Mouse (Mus musculus) hindbrain, postnatal 0 days (tissue): ENCODE data around the gene Tacr2. TPM values are rescaled to one million over a fixed set of nuclear protein-coding genes. Genes with fewer than 3 reads are reported as not detected.

ENCODE experiments used
- ATAC-seq: fragments of 200-750 bp; cut with Nextera tagmentation; 2 replicates; pipeline ENCODE4 v1.8.0; 2017; ENCODE audit warnings: mild to moderate bottlenecking, moderate TSS enrichment, moderate library complexity
- DNase-seq: peaks from one replicate; pipeline ENCODE4 v3.0.0-alpha.2; 2015; ENCODE audit warnings: low spot score
- H3K27ac ChIP-seq: fragments of 300-500 bp; sonication (generic); 2 replicates; pipeline ENCODE4 v1.5.1; 2014; ENCODE audit warnings: mild to moderate bottlenecking
- H3K27me3 ChIP-seq: fragments of 300-500 bp; sonication (generic); 2 replicates; pipeline ENCODE4 v1.6.1; 2014; ENCODE audit warnings: low read length, mixed read lengths; ENCODE audit not compliant: insufficient read depth
- H3K36me3 ChIP-seq: fragments of 300-500 bp; sonication (generic); 2 replicates; pipeline ENCODE4 v1.6.1; 2014; ENCODE audit warnings: low read length, mixed read lengths; ENCODE audit not compliant: insufficient read depth
- H3K4me1 ChIP-seq: fragments of 300-500 bp; sonication (generic); 2 replicates; pipeline ENCODE4 v1.6.1; 2014; ENCODE audit warnings: antibody characterized with exemption, low read length, mixed read lengths; ENCODE audit not compliant: insufficient read depth
- H3K4me2 ChIP-seq: fragments of 300-500 bp; sonication (generic); 2 replicates; pipeline ENCODE4 v1.6.1; 2014; ENCODE audit warnings: low read depth, mild to moderate bottlenecking, low read length, moderate library complexity, mixed read lengths
- H3K4me3 ChIP-seq: fragments of 300-500 bp; sonication (generic); 2 replicates; pipeline ENCODE4 v1.5.1; 2014; ENCODE audit warnings: low read length
- H3K9ac ChIP-seq: fragments of 300-500 bp; sonication (generic); replicated peaks from 2 replicates; pipeline ENCODE4 v1.6.1; 2014; ENCODE audit warnings: mild to moderate bottlenecking, low read length, moderate library complexity, mixed read lengths
- H3K9me3 ChIP-seq: fragments of 300-500 bp; sonication (generic); 2 replicates; pipeline ENCODE4 v1.6.1; 2016; ENCODE audit warnings: low read length, mixed read lengths
- CTCF ChIP-seq: IDR thresholded peaks from 2 replicates; pipeline ENCODE4 v1.5.1; 2016; ENCODE audit warnings: antibody characterized with exemption, control low read depth, low read depth
- WGBS: fragments of 180-500 bp; shearing (Covaris S2); extraction: QIAGEN DNeasy Blood & Tissue Kit; methylation state at CpG from one replicate; pipeline ENCODE4 v1.1.7; 2014; 5-methylcytosine and 5-hydroxymethylcytosine counted together
- polyA plus RNA-seq: library from polyadenylated mRNA; unstranded; fragments of >200 nt; fragmentation: Nextera tagmentation; extraction: Ambion mirVana; gene quantifications from 2 replicates; pipeline ENCODE4 v1.2.1, GENCODE M21; 2015
- total RNA-seq: library from RNA; depleted of rRNA; stranded (reverse); fragments of >200 nt; gene quantifications from 2 replicates; pipeline ENCODE4 v1.2.3, GENCODE M21; 2014; rRNA removed

Tacr2 gene
- total RNA-seq (not detected in 2 replicates), polyA plus RNA-seq (0.08 TPM in 2 replicates)

DNA sequence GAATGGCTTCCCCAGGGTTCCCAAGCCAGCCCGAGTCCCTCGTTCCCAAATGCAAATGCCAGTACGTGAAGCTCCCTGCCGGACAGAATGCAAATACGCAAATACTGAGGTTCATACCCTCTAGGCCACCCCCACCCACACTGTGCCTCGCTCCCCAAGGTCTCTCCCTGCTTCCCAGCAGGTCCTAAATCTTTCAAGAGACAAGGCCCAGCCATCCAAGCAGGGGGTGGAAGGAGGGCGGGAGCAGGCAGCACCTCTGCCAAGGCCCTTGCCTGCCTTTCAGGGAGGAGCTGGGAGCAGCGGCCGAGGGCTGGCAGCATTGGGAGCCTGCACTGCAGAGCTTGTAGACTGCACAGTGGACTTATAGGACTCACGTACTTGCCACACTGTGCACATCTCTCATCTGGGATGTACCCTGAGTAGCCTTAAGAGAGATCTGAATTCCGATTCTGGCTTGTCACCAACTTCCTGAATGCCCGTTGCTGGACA is at the start of gene Tacr2:
Tacr2 (plus strand) TSS at position 439 of the 489 bp plus-strand sequence.
- H3K9me3 ChIP-seq, result no peaks in the 10 kb centered on the region
- no peak within 1 kb of the TSS for H3K27ac ChIP-seq
- H3K4me2 ChIP-seq, result no peak within 1 kb of the TSS
- no peaks in the 10 kb centered on the region for H3K36me3 ChIP-seq
- H3K27me3 ChIP-seq, result no peaks in the 10 kb centered on the region
- 42% methylated on average over 12 of the region's 12 CpGs for WGBS
- ATAC-seq, result no peak
- no peak within 1 kb of the TSS for H3K9ac ChIP-seq
- no peak within 1 kb of the TSS for H3K4me3 ChIP-seq
- TF ChIP-seq CTCF, result no peak
- H3K4me1 ChIP-seq, result peaks cover 5% of the 10 kb centered on the region; the same call in 1 of the 2 replicates
- DNase-seq, result no peak

DNA sequence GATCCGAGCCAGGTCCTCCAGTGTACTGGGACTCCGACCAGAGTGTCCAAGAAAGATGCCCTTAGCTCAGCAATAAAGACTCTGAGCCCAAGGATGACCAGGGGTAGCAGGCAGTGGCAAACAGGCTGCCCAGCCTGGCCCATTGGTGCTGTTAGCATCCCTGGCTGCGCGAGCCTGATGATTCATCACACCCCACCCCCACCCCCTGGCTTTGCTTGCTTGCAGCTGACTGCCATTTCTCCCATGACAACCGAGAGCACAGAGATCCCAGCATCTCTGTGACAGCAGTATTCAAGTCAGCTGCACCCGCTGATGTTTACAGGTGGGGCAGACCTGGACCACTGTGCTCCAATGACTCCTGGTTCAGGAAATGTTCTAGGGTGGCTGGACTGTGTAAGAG is 49.7 kb upstream of the Tacr2 start:
- H3K9me3 ChIP-seq, result no peaks in the 10 kb centered on the region
- no peak overlapping the region for H3K9ac ChIP-seq
- H3K36me3 ChIP-seq, result no peaks in the 10 kb centered on the region
- H3K4me2 ChIP-seq, result no peak overlapping the region
- no peak for DNase-seq
- WGBS, result 74% methylated on average over 6 of the region's 6 CpGs
- no peaks in the 10 kb centered on the region for H3K27me3 ChIP-seq
- H3K4me1 ChIP-seq, result no peaks in the 10 kb centered on the region
- H3K27ac ChIP-seq, result no peak overlapping the region
- no peak for TF ChIP-seq CTCF
- H3K4me3 ChIP-seq, result no peak overlapping the region
- ATAC-seq, result no peak

GRCm38 (mm10) chr10:62208241-62208896 is 43.9 kb upstream of the Tacr2 start:
- H3K9ac ChIP-seq, result no peak overlapping the region
- no peak for DNase-seq
- no peaks in the 10 kb centered on the region for H3K4me1 ChIP-seq
- no peaks in the 10 kb centered on the region for H3K36me3 ChIP-seq
- H3K4me3 ChIP-seq, result no peak overlapping the region
- no peak overlapping the region for H3K4me2 ChIP-seq
- ATAC-seq, result no peak
- no peak overlapping the region for H3K27ac ChIP-seq
- no peaks in the 10 kb centered on the region for H3K9me3 ChIP-seq
- WGBS, result 66% methylated on average over 10 of the region's 10 CpGs
- no peaks in the 10 kb centered on the region for H3K27me3 ChIP-seq
- TF ChIP-seq CTCF, result no peak

GRCm38 (mm10) chr10:62211310-62211709 is 40.9 kb upstream of the Tacr2 start:
- 71% methylated on average over 6 of the region's 6 CpGs for WGBS
- no peaks in the 10 kb centered on the region for H3K4me1 ChIP-seq
- no peak for DNase-seq
- H3K27me3 ChIP-seq, result no peaks in the 10 kb centered on the region
- ATAC-seq, result no peak
- no peaks in the 10 kb centered on the region for H3K36me3 ChIP-seq
- no peak overlapping the region for H3K4me2 ChIP-seq
- no peak for TF ChIP-seq CTCF
- H3K9ac ChIP-seq, result no peak overlapping the region
- H3K9me3 ChIP-seq, result no peaks in the 10 kb centered on the region
- no peak overlapping the region for H3K27ac ChIP-seq
- H3K4me3 ChIP-seq, result no peak overlapping the region

DNA sequence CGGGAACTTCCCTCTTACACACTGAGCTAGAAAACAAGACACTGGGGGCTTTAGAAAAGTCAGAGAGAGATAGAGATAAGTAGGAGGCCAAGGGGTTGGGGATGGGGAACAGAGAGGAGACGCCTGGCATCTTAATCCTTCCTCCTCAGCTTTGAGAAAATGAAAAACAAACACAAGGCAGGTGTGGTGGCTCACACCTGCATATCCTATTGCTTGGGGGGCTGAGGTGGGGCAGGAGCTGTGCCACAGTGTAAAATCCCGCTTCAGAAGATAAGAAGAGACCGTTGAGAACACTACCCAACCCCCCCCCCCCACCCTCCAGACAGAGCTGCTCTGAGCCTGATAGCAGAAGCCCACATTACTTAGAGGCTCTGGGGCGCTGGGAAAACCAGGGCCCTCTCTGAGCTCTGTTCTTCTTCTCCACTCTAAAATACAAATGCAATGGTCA is 37.0 kb upstream of the Tacr2 start:
- DNase-seq (no peak), ATAC-seq (no peak)
- Histone ChIP-seq H3K36me3 (no peaks in the 10 kb centered on the region), H3K27ac (no peak overlapping the region), H3K9ac (no peak overlapping the region), H3K4me1 (no peaks in the 10 kb centered on the region), H3K4me2 (no peak overlapping the region), H3K4me3 (no peak overlapping the region), H3K27me3 (no peaks in the 10 kb centered on the region), H3K9me3 (no peaks in the 10 kb centered on the region)
- 79% methylated on average over 5 of the region's 5 CpGs for WGBS
- TF ChIP-seq CTCF, result no peak

GRCm38 (mm10) chr10:62215633-62216032 is 36.6 kb upstream of the Tacr2 start:
- H3K36me3 ChIP-seq, result no peaks in the 10 kb centered on the region
- DNase-seq (no peak), ATAC-seq (0 out of 2 replicates have a peak, but pooled peaks have one; percentile 16)
- no peak for TF ChIP-seq CTCF
- no peak overlapping the region for H3K4me2 ChIP-seq
- H3K4me3 ChIP-seq, result no peak overlapping the region
- no peaks in the 10 kb centered on the region for H3K4me1 ChIP-seq
- 97% methylated on average over 8 of the region's 8 CpGs for WGBS
- H3K9ac ChIP-seq, result no peak overlapping the region
- no peak overlapping the region for H3K27ac ChIP-seq
- H3K9me3 ChIP-seq, result no peaks in the 10 kb centered on the region
- H3K27me3 ChIP-seq, result no peaks in the 10 kb centered on the region

DNA sequence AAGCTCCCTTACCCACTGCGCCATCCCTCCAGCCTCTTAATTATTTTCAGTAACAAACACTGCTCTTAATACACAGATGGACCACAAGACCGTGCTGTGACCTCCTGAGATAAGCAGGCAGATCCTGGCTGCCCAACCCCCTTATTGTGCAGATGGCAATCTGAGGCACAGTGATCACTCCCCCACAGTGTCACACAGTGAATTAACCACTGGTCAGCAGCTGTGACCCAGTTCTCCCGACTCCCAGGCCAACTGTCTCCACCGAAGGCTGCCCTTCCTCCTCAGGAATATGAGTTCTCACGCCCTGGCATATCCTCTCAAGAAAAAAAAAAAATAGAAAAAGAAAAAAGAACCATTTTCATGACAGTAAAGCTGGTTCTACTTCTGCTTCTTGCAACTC is 35.6 kb upstream of the Tacr2 start:
- no peak overlapping the region for H3K4me2 ChIP-seq
- WGBS, result 31% methylated on average over 5 of the region's 5 CpGs
- DNase-seq (peak; percentile 47), ATAC-seq (peak; percentile 74)
- H3K4me1 ChIP-seq, result no peaks in the 10 kb centered on the region
- no peak for TF ChIP-seq CTCF
- H3K27me3 ChIP-seq, result no peaks in the 10 kb centered on the region
- H3K9me3 ChIP-seq, result no peaks in the 10 kb centered on the region
- H3K27ac ChIP-seq, result peak overlapping the region; percentile 43; the same call in 1 of the 2 replicates
- no peaks in the 10 kb centered on the region for H3K36me3 ChIP-seq
- H3K4me3 ChIP-seq, result no peak overlapping the region
- H3K9ac ChIP-seq, result no peak overlapping the region
